Mouse (Mus musculus) cerebellum, adult (tissue): ENCODE measurements around the gene Rnf38.

Experiments
- ATAC-seq: cut with Nextera tagmentation; 2 replicates; pipeline ENCODE4 v1.9.2; 2017; ENCODE audit warnings: mild to moderate bottlenecking, moderate library complexity, mixed read lengths; ENCODE audit not compliant: insufficient number of reproducible peaks, low FRiP score, low TSS enrichment

Rnf38 gene

DNA sequence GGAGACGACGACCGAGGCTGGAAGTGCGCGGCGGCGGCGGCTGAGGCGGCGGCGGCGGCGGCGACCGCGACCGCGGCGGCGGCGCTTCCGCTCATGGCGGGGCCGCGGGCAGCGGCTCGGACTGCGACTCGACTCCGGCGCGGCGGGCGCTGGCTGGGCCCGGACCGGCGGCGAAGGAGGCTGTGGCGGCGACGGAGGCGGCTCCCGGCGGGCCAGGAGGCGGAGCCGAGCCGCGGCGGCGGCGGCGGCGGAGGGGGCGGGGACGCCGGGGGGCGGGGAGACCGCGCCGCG is at the start of gene Rnf38:
TSS of gene Rnf38 (minus strand) at position 77 of the 291 bp plus-strand sequence.
- ATAC-seq, result no peak

DNA sequence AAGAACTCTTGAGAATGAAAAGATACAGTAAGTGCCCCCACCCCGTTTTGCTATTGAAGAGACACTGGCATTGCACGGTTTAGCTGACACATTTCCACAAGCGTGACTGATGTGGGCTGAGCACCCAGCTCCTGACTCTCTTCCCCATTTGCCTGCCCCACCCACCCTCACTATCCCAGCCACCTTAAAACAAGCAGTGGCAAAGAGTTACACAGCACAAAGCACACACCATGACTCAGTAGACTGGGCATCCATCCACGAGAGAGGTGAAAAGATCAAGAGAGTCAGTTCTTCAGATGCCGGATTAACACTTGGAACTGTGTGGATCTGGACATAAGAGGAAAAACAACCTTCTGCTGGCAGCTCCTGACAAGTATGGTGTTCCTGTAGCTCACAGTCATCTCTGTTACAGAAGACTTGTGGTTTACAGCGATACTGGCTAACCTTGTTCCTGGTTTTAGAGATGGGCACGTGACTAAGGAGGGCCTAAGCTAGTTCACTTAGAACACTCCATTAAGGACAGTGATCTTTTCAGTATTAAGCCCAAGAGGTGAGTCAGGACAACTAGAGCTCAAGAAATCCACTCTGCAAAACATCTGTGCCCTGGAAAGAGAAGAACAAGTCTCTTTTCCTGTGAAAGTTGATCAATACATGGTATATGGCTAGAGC is 48.1 kb upstream of the Rnf38 start:
- ATAC-seq, result no peak

DNA sequence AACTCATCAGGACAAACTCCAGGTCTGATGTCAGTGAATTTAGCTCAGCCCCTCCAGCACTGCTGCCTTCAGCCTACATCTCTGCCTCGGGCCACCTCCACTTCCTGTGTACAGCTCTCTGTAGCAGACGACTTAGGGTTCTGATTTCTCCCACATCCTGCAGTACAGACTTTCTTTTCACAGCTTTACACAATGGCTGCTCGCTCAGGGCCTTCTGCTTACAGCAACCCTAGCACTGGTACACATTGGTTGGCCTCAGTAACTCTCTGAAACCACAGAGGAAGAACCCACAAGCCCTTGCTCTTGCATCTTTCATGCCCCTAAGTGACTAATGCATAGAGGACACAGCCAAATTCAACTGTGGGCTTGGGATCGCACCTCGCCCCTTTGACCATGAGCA is 37.5 kb upstream of the Rnf38 start:
- ATAC-seq, result no peak

DNA sequence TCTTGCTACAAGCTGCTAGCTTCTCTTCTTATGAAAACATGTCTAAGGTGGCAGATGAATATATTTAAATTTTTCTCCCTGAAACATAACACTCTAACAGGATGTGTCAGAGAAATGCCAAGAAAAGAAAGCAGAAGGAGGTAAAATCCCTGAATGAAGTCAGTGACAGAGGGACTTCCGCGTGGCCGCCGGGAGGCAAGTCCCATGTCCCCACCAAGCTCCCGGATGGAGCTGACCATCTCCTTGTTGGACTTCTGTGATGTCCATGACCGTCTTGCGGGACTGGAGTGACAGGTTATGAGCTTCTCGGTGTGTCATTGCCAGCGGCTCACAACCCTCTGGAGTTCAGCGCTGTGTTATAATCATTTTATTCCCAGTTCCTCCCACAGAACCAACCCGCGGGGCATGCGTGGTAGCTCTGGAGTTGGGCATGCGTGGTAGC is 35.8 kb upstream of the Rnf38 start:
- no peak for ATAC-seq

DNA sequence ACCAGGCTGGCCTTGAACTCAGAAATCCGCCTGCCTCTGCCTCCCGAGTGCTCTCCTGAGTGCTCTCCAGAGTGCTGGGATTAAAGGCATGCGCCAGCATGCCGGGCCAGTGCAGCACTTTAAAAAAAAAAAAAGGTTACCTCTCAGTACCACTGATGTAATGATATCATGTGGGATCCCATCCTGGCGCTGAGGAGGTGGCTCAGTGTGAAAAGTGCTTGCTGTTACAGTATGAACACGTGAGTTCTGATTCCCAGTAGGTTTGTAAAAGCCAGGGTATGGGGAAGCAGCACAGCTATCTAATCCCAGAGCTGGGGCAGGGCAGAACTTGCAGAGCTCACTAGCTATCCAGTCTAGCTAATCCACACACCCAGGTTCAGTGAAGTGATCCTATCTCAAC is 33.8 kb upstream of the Rnf38 start:
- no peak for ATAC-seq

DNA sequence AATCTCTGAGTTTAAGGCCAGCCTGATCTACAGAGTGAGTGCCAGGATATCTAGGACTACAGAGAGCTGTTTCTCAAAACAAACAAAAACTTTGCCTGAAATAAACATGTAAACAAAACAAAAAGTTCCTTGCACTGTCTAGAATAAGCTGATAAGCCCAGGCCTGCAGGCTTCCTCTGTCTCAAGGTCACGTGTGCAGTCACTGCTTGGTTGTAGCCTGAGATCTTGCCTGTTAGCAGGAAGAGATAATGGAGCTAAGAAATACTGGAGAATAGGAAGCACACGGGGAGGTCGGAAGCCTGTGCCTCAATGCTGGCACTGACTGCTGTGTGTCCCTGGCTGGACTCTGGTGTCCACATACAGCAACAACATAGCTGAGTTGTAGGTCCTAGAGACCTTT is 31.9 kb upstream of the Rnf38 start:
- no peak for ATAC-seq

DNA sequence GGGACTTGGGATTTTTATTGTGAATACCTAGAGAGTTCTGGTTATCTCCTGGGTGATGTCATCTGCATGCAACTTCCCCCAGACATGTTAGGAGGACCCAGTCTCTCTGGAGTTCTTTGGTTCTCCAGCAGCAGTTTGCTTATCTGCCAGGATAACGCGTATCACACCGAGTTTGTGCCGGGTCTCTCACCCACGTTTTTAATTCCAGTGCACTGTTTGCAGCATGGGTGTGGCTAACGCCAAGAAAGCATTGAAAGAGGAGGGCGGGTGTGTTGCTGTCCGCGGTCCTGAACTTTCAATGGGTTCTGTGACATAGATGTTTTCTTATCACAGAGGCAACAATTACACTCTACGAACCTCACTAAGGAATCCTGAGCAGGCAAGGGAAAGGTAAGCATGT is 26.7 kb upstream of the Rnf38 start:
- no peak for ATAC-seq

DNA sequence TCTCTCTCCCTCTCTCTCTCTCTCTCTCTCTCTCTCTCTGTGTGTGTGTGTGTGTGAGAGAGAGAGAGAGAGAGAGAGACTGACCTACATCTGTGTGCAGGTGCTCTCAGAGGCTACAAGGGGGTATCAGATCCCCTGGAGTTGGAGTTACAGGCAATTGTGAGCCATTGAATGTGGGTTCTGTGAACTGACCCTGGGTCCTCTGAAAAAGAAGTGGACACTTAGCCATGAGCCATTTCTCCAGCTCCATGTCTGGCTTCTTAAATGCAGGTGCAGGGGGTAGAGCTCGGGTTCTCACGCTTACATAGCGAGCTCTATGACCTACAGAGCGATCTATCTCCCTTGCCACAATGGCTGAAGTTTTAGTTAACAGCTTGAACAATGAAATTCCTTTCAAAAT is 25.5 kb upstream of the Rnf38 start:
- no peak for ATAC-seq

DNA sequence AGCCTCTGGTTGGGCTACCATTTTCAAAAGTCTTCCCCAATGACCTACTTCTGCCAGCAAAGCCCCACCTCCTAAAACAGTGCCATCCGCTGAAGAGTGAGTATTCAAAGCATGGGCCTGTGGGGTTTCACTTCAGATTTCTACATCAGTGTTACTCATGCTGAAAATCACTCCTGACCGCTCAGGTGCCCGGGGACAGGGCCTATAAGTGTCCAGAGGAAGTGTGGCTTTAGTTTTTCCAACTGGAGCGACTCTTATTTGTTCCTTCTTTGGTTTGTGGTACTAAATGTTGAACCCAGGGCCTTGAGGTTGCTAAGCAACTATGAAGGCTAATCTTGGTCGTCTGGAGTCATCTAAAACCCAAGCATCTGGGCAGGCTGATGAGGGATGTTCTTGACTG is 21.0 kb upstream of the Rnf38 start:
- no peak for ATAC-seq

DNA sequence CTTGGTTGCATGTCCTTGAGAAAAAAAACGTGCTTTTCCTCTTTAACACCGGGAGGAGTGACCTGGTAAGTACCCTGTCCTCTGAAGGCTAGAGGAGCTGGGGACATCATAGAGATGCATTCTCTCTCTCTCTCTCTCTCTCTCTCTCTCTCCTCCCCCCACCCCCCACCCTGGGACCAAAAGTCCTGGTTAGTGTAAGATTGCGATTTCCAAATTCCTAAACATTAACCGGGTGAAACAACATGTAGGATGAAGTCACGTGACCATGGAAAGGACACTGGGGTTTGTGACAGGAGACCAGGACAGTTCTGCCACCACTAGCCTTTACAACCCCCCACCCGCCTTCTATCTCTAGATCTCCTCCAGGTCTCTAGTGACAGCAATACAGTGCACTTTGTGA is 19.6 kb upstream of the Rnf38 start:
- ATAC-seq, result no peak

DNA sequence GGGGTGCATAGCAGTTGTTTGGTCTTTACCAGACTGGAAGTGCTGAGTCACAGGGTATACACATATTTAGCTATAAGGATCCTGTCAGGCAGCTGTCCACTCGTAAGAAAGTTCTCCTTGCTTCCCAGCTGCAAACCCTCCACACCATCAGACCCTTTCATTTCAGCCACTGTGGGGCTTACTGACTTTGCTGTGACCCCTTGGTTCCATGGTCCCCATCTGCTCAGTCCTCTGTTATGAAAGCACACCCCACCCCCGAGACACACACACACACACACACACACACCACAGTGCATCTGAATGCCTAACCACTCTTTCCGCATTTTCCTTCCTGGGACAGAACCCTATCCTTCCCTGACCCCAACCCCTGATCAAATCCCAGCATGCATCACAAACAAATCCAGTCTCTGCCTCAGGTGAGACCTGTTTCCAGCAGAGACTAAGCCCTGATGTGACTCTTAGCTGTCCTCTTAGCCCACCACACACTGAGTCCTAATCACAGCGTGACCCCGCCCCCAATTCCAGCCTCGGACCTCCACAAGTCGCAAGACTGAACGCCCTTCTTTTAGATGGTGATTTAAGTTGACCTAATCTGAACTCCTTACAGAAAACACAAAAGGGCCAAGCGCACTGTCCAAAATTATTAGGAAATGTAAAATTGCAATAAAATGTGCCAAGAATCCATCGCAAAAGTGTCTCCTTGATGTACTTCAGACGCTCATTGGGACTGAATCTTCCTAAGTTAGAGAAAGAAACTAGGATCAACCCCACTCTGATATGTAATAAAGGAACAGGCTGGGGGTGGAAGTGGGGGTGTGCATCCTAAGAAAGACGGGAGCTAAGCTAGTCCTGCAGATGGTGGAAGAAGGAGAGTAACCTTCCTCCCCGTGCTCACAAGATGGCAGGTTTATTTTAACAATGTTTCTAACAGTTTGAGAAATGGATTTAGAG is 18.7 kb upstream of the Rnf38 start:
- ATAC-seq, result no peak

DNA sequence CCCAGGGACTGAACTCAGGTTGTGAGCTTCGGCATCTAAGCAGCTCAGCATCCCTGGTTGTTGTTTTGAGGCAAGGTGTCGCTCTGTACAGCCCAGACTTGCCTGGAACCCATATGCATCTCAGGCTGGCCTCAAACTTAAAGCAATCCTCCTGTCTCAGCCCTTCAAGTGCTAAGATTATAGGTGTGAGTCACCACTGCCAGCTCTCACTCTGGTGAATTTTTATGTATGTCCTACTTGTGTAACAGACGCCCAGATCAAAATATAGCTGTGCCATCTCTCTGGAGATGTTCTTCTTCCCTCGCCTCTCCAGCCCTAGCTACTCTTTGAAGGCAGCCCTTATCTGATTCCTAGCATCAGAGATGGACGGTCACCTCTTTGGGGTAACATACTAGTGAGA is 17.9 kb upstream of the Rnf38 start:
- ATAC-seq, result no peak

DNA sequence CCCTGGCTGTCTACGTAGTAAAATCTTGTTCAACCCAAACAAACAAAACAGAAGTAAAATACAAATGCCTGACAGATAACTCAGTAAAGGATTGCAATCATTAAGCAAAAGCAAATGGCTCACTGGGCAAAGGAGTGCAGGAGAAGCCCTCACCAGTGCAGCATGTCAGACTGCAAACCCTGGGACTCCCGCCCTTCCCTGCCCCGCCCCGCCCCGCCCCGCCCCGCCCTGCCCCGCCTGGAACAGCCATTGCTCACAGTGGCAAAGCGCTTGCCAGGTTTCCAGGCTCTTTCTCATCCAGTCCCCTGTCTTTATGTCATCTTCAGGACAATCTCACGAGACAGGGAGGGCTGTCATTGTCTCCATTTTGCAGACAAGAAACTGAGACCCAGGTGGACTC is 16.1 kb upstream of the Rnf38 start:
- ATAC-seq, result no peak

DNA sequence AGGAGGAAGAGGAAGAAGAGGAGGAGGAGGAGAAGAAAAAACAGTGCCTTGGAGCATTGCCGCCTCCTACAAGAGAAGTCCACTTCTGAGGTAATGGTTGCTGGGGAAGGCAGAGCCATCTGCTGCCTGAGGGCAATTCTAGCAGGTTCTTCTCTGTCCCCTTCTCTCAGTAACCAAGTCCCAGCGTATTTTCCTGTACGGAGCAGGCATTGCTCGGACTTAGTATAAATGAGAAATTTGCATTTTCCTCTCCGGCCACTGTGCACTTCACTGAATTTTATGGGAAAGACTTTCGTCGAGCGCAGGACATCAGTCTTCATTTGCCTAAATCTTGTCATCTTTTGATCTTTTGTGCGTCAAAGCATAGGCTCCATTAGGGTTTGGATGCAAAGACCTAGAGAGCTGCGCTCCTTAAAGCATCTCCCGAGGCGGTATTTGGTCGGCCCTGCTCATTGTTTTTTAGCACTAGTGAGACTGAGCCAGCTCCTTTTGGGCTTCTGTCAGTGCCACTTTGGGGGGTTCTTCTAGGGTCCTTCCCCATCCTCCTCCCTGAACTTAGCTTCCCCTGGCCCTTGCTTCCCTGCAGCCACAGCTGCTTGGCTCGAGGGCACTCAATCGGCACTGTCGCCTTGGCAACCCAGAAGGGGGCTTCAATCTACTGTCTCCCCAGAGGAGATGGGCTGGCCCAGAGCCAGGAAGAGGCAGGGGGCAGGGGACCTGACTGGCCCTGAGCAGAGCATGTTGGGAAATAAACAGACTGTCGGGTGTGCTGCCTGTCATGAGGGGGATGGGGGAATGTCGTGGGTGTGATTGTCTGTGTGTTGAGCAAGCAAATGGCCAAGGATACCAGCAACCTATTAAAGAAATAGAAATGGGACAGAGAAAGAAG is 13.7 kb upstream of the Rnf38 start:
- no peak for ATAC-seq

DNA sequence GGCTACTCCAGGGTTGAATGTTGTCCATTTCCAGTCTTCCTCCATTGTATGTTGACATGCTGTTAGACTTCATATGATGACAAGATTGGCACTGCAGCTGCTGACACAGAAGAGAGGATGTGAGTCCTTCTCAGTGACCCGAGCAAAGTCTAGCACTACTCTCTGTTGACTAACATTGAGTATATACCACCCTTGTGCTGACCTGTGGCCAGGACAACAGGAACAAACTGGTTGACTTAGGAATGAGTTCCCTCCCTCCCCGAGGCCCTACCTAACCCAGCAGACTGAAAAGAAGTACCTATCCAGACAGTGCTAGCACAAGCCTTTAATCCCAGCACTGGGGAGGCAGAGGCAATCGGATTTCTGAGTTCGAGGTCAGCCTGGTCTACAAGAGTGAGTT is 12.7 kb upstream of the Rnf38 start:
- no peak for ATAC-seq

DNA sequence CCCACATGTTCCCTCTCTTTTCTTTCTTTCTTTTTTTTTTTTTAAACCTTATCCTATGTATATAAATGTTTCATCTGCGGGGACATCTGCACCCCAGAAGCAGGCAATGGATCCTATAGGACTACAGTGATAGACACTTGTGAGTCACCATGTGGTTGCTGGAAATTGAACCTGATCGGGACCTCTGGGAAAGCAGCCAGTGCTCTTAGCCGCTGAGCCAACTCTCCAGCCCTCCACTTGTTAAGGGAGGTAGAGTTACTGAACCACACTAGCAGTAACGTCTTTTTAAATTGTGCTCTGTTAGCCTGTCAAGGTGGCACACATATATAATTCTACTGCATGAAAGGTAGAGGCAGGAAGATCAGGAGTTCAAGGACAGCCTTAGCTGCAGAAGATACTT is 8.0 kb upstream of the Rnf38 start:
- ATAC-seq, result no peak

DNA sequence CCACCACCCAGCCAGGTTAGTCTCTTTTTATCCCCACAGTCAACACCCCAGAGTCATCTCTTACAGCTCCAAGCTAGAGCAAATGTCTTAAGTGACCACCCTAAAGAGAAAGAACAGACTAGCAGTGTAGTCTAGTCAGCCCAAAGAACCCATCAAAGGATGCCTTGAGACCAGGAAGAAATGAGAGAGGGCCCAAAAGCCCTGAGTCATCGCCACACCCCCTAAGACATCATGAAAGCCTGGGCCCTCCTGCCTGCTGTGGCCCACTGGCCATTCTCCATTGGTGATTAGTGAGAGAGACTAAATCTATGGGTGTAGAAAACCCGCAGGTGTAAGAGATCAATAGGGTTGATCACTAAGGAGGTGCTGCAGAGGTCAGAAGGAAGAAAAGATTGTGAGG is 2.4 kb upstream of the Rnf38 start:
- no peak for ATAC-seq

DNA sequence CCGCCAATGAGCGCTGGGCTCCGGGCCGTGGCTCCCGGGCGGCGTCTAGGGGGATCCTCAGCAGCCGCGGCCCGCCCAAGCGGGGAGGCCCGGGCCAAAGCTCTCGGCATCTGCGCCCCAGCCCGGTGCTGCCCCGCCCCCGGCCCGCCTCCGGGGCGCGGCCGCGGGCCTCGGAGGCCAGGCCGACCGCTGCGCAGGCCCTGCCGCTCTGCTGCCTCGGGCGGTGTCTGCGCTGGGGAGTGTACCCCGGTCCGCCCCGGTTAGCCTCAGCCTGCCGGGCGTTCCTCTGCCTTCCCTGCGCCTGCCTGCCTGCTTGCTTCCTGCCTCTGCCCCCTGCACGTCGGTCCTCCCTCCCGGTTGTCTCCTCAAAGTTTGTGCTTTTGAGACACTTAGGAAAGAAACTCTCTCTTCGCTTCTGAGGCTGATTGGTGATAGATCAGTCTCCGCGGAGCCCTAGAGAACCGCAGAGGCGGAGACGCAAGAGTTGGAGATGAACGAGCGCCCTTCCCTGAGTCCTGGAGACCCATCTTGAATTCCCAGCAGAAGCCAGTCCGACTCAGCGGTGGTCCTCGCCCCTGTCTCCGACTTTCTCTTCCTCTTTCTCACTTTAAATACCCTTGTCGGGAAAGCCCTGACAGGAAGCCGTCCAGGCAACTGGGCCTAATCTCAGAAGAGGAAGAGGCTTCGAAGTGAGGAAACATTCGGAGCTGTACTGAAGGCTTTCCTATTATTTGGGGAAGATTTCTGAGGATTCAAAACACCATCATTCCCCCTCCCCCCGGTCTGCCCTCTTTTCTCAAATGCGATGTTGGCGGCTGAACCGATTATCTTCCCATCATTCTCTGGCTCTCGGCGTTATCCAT is 646 bp upstream of the Rnf38 start:
- ATAC-seq, result peak; percentile 92

DNA sequence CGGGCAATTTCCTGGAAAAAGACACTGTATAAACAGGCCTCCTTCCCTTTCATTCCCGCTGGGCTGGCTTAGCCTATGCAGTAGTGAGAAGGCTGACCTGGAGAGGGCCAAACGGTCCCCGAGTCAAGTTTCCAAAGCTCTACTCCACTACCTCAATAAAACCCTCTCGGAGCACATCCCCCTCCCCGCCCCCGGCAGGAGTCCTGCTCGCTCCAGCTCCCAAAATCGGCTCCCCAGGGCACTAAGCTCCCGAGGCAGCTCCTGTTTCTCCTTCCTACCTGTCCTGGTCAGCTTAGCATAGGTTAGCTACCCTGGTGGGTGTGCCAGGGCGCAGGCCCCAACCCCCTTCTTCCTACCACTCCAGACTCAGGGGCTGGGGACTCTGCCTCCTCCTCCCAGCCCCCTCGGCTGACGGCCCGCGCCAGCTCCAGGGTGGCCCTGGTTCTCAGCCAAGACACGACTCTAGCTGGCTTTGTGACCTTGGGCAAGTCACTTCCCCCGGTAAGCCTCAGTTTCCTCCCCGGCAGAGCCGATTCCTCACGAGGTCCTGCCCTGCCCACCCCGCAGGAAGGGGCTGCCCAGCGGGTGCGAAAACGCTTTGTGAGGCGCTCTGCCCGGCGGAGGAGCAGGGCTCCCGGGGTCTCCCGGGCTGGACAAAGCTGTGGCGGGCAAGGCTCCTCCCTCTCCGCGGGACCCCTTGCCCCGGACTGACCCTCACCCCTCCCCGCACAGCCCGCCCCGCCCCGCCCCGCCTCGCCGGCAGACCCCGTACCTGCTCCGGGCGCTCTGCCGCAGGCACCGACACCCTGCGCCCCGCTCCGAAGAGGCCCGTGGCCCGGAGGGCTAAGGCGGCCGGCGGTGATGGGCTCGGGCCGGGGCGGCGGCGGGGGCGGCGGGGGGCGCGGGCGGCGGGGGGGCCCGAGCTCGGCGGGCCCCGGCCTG is 547 bp downstream of the Rnf38 start:
- ATAC-seq, result peak; percentile 39
